ENCODE assay signal across 9 mouse cellular contexts in genomic region chr11:55607066-55607807, GRCm38 (mm10). TPM values are rescaled to one million over a fixed set of nuclear protein-coding genes. Genes with fewer than 3 reads are reported as not detected.
DNase-seq lines count a peak whose midpoint lies in the region; ATAC-seq lines count a peak whose summit lies in the region.
"Had no signal": no experiment of that assay in that cellular context is flagged by ENCODE, and none has a peak within 500 bp of the region (broad histone marks: within the 10 kb centered on the region; RNA-seq: fewer than 3 reads in every experiment).

No protein-coding gene starts in this region.

- no peaks in the 10 kb centered on the region for H3K9me3 ChIP-seq in forebrain, embryonic 12.5 days

- no peak overlapping the region for H3K27ac ChIP-seq in forebrain, embryonic 12.5 days
- H3K27ac ChIP-seq: liver, embryonic 14.5 days had no signal

- H3K4me2 ChIP-seq in forebrain, embryonic 12.5 days = peak overlapping the region; percentile 57

- H3K27me3 ChIP-seq in forebrain, embryonic 12.5 days = peaks cover 78% of the 10 kb centered on the region

- ATAC-seq in forebrain, embryonic 12.5 days (ENCODE audit: low FRiP score) = 0 out of 2 replicates have a peak, but pooled peaks have one; percentile 39

- H3K4me1 ChIP-seq in forebrain, embryonic 12.5 days = peaks cover 5% of the 10 kb centered on the region

- WGBS in forebrain, embryonic 12.5 days = 4% methylated on average over 26 of the region's 26 CpGs

- intact Hi-C loops in left cerebral cortex, postnatal 10 days (cut with DNase I) = loop anchor here (10.0 kb wide), 1 partner anchor 188 kb away; no protein-coding TSS in a partner anchor

- no peaks in the 10 kb centered on the region for H3K36me3 ChIP-seq in forebrain, embryonic 12.5 days (replicated peaks)

- peak overlapping the region; percentile 36 for H3K4me3 ChIP-seq in forebrain, embryonic 12.5 days (replicated peaks)

- DNase-seq in kidney, postnatal 4 days = peak; percentile 12 to 14
- DNase-seq in kidney, adult 9 months = no peak
- DNase-seq in left cerebral cortex, postnatal 10 days (ENCODE audit: extremely low spot score in 1 of 2, low spot score in 2 of 2) = peak; percentile 10 to 28
- peak; percentile 67 for DNase-seq in retina, embryonic 14.5 days (ENCODE audit: low spot score)
- DNase-seq in adipocyte (ENCODE audit: low spot score) = no peak
- DNase-seq in urinary bladder, adult 2 months (ENCODE audit: low spot score) = no peak
- DNase-seq in heart, adult 9 months (ENCODE audit: low spot score in 2 of 2) = no peak

- peak overlapping the region; percentile 12; the same call in 1 of the 2 replicates for H3K9ac ChIP-seq in forebrain, embryonic 12.5 days
- H3K9ac ChIP-seq: liver, embryonic 14.5 days had no signal

RNA-seq across cellular contexts. Expression of gene Glra1, which starts 0.8 kb away (rescaled TPM):
- polyA plus RNA-seq in forebrain, embryonic 12.5 days (2016; fragmentation: Nextera tagmentation; extraction: Ambion mirVana) = not detected in 2 replicates
- under 1 TPM; 0.60 to 0.67 TPM for total RNA-seq in left cerebral cortex, postnatal 10 days (2021)
- not detected in 2 replicates for polyA plus RNA-seq in urinary bladder, adult 2 months (2012; rRNA removed)
- polyA plus RNA-seq: liver, embryonic 14.5 days had no signal

Comparison
In these comparisons a context has a peak if more than half of its experiments do, and no peak if none do; other contexts are left out.
1. DNase-seq: peak in kidney, postnatal 4 days (2 of 2), left cerebral cortex, postnatal 10 days (2 of 2) and retina, embryonic 14.5 days (single experiment); none in kidney, adult 9 months (single experiment), adipocyte (single experiment), urinary bladder, adult 2 months (single experiment) and heart, adult 9 months (0 of 2).